Mouse (Mus musculus): ENCODE results near the gene Rasgef1a. TPM values are rescaled to one million over a fixed set of nuclear protein-coding genes. Genes with fewer than 3 reads are reported as not detected.

Gene Rasgef1a
- polyA plus RNA-seq, 1 experiment from 2014 or later = 0.10 TPM

DNA sequence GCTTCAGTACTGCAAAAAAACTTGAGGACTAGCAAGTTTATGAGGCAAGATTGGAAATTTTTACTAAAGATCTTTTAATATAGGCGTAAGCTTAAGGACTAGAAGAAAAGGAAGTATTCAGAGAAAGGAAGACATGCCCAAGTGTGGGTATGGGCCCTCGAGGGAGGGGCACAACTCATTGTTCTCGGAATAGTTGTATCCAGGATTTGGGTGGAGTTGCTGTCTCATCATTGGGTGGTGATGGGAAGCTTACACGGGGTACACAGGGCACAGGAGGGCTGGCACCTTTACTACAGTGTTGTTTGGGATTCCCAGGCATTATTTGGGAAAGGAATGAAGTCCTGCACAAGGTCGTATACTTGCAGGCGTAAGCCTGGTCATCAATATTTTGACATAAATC lies 24.4 kb downstream of the Rasgef1a start:
- no peaks in the 10 kb centered on the region for H3K36me3 ChIP-seq
- no peak overlapping the region for H3K27ac ChIP-seq
- WGBS = 71% methylated on average over 6 of the region's 6 CpGs
- H3K9me3 ChIP-seq = no peaks in the 10 kb centered on the region
- H3K4me2 ChIP-seq = no peak overlapping the region
- H3K4me3 ChIP-seq = no peak overlapping the region
- no peaks in the 10 kb centered on the region for H3K4me1 ChIP-seq
- H3K9ac ChIP-seq = no peak overlapping the region
- ATAC-seq (ENCODE audit: insufficient number of reproducible peaks, insufficient read depth, low FRiP score, low TSS enrichment, low read depth) = no peak
- no peaks in the 10 kb centered on the region for H3K27me3 ChIP-seq

DNA sequence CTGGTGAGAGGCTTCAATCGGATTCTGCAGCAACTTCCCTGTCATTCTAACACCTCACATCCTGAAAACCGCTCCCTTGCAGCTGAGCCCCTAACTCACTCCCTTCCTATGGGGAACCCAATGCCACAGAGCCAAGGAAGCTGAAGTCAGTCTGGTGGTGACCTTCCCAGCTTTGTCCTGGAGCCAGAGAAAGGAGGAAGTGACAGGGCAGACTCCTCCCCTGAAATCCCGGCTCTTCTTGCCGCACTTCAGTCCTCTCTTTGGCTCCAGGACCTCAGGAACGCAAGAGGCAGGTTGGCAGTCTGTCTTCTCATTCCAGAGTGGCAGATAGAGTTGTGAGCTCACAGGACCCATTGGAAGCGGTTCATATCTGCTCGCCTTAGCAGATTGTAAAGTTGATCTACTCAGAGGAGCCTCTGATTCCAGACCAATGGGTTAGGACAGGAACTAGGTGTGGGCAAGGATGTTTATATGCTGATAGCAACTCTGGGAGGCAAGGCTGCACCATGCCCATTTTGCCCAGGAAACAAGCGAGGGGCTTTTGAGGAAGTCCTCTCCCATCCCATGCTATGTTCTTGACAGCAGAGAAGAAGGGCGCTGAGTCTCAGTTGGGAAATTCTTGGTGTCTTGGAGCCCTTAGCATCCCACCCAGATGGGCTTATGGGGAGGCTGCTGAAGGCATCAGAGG lies 25.0 kb downstream of the Rasgef1a start:
- Histone ChIP-seq H3K9me3 (no peaks in the 10 kb centered on the region), H3K4me1 (no peaks in the 10 kb centered on the region), H3K4me2 (no peak overlapping the region), H3K4me3 (no peak overlapping the region), H3K9ac (no peak overlapping the region), H3K27me3 (no peaks in the 10 kb centered on the region), H3K27ac (no peak overlapping the region), H3K36me3 (no peaks in the 10 kb centered on the region)
- 77% methylated on average over 9 of the region's 9 CpGs for WGBS
- ATAC-seq (ENCODE audit: insufficient number of reproducible peaks, insufficient read depth, low FRiP score, low TSS enrichment, low read depth) = no peak

DNA sequence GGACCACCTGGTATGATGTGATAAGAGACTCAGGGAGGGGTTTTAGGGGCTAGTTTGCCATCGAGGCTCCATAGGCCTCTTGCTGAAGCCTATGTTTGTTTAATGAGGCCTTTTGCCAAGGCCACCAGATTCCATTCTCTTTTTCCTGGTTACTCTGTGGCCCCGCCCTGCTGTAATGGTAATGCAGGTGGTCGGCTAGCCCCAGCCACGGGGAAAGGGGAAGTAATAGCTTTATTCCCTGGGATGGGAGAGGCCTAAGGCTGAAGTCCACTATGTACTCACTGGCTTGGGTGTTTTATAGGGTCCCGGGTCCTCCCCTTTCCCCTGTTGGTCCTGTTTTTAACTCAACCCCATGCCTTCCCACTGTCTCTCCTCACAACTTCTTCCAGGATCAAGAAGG lies 25.6 kb downstream of the Rasgef1a start:
- Histone ChIP-seq H3K9me3 (no peaks in the 10 kb centered on the region), H3K4me3 (no peak overlapping the region), H3K27me3 (no peaks in the 10 kb centered on the region), H3K4me2 (no peak overlapping the region), H3K36me3 (no peaks in the 10 kb centered on the region), H3K27ac (no peak overlapping the region), H3K4me1 (no peaks in the 10 kb centered on the region), H3K9ac (no peak overlapping the region)
- ATAC-seq (ENCODE audit: insufficient number of reproducible peaks, insufficient read depth, low FRiP score, low TSS enrichment, low read depth) = no peak
- WGBS = 75% methylated on average over 5 of the region's 5 CpGs

DNA sequence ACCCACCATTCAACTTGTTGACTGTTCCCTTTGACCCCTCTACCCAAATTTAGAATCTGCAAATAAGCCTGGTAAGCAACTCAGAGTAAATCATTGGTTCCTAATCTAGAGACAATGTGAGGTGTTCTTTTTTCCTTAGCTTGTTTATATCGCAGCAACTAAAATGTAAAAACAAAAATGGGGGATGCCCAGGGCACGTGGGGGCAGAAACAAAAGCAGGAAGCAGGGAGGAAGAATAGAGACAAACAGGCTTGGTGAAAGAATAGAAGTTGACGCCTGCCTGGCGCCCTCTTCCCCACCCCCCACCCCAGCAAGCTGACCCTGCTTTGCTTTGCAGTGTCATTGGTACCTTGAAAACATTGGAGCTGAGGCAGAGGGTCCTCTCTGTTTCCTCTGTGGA lies 33.9 kb downstream of the Rasgef1a start:
- WGBS = 50% methylated on average over 4 of the region's 4 CpGs
- Histone ChIP-seq H3K4me2 (no peak overlapping the region), H3K4me1 (no peaks in the 10 kb centered on the region), H3K27me3 (no peaks in the 10 kb centered on the region), H3K4me3 (no peak overlapping the region), H3K27ac (no peak overlapping the region), H3K36me3 (no peaks in the 10 kb centered on the region), H3K9me3 (no peaks in the 10 kb centered on the region), H3K9ac (no peak overlapping the region)
- ATAC-seq (ENCODE audit: insufficient number of reproducible peaks, insufficient read depth, low FRiP score, low TSS enrichment, low read depth) = no peak

DNA sequence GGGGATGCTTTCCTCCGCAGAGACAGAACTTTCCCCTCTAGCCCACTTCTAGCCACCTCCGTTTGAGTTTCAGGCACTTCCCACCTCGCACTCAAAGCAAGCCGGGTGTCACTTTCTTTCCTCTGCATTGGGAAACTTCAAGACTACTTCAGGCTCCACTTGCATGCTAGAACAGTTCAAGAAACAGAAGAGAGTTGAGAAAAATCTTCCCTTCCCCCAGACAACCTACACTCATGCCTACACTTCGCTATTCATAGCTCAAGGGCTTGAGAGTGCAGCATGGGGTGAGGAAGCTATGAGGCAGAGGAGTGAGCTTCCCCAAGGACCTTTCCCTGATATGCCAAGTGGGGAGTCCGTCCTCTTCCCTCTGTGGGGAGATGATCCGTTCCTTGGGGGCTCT lies 34.7 kb downstream of the Rasgef1a start:
- Histone ChIP-seq H3K4me2 (no peak overlapping the region), H3K4me1 (no peaks in the 10 kb centered on the region), H3K9me3 (no peaks in the 10 kb centered on the region), H3K4me3 (no peak overlapping the region), H3K9ac (no peak overlapping the region), H3K27me3 (no peaks in the 10 kb centered on the region), H3K27ac (no peak overlapping the region), H3K36me3 (no peaks in the 10 kb centered on the region)
- 51% methylated on average over 7 of the region's 7 CpGs for WGBS
- no peak for ATAC-seq (ENCODE audit: insufficient number of reproducible peaks, insufficient read depth, low FRiP score, low TSS enrichment, low read depth)

DNA sequence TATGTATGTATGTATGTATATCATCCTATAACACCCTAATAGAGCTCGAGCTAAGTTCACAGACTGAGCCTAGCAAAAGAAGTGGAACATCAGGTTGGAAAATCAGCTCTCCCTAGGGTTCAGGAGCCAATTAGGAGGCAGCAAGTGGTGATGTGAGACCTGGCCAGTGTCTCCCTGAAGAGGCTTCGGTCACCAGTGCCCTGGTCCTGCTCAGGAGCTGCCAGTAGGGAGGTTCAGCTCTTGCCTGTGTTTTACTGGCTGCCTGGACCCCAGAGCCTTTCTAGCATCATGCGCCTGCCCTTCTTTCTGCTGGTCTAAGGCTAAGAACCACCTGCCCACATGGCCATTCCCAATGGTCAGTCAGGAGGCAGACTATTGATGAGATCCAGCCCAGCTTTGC lies 35.3 kb downstream of the Rasgef1a start:
- Histone ChIP-seq H3K9ac (no peak overlapping the region), H3K36me3 (no peaks in the 10 kb centered on the region), H3K4me2 (no peak overlapping the region), H3K27ac (no peak overlapping the region), H3K9me3 (no peaks in the 10 kb centered on the region), H3K4me1 (no peaks in the 10 kb centered on the region), H3K27me3 (no peaks in the 10 kb centered on the region), H3K4me3 (no peak overlapping the region)
- 84% methylated on average over 3 of the region's 3 CpGs for WGBS
- ATAC-seq (ENCODE audit: insufficient number of reproducible peaks, insufficient read depth, low FRiP score, low TSS enrichment, low read depth) = no peak

DNA sequence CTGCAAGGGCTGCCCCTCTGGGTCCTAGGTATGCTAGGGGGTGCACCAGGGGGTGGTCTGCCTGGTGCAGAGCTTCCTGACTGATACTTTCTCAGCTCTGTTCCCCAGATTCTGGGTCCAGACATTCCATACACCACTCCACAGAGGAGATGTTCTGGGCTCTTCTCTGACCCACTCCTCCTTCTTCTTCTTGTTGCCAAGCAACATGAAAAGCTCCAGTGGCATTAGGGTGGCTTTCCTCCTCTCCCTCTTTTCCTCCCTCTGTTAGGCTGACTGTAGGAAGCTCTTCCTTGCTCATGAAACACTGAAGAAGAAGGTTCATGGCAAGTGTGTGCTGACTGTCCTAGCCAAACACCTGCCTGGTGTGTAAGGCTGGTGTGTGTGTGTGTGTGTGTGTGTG lies 35.7 kb downstream of the Rasgef1a start:
- H3K9ac ChIP-seq = no peak overlapping the region
- no peaks in the 10 kb centered on the region for H3K4me1 ChIP-seq
- H3K36me3 ChIP-seq = no peaks in the 10 kb centered on the region
- H3K4me3 ChIP-seq = no peak overlapping the region
- no peak overlapping the region for H3K27ac ChIP-seq
- H3K4me2 ChIP-seq = no peak overlapping the region
- ATAC-seq (ENCODE audit: insufficient number of reproducible peaks, insufficient read depth, low FRiP score, low TSS enrichment, low read depth) = no peak
- H3K9me3 ChIP-seq = no peaks in the 10 kb centered on the region
- H3K27me3 ChIP-seq = no peaks in the 10 kb centered on the region

DNA sequence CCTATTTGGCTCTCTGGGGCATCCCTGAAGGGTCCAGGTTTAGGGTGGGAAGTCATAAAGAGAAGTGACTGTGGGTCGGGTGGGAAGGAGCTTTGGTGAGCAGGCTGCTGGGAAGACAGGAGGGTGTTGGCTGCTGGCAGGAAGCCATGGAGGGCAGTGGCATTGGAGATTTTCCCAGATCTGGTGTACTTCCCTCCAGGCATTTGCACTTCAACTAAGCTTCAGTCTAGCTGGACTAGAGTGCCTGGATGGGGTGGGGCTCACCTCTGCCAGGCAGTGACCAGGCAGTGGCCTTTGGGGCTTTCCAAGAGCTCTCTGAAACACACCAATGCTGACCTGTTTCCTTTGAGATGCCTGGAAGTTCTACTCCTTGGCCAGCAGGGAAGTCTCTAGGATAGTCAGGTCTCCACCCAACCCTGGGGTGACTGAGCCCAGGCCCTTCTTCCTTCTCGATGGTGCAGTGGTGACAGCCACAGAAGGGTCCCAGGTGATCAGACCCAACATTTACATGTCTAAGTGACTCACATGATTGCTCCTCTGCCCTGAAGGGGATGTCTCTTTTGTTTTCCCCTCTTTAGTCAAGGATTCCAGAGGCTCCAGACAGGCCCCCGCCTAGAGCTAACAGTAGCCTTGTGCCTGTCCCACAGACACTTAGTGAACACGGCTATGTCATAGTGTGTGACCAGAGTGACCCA lies 36.7 kb downstream of the Rasgef1a start:
- WGBS = 72% methylated on average over 4 of the region's 4 CpGs
- Histone ChIP-seq H3K27me3 (no peaks in the 10 kb centered on the region), H3K9ac (no peak overlapping the region)

DNA sequence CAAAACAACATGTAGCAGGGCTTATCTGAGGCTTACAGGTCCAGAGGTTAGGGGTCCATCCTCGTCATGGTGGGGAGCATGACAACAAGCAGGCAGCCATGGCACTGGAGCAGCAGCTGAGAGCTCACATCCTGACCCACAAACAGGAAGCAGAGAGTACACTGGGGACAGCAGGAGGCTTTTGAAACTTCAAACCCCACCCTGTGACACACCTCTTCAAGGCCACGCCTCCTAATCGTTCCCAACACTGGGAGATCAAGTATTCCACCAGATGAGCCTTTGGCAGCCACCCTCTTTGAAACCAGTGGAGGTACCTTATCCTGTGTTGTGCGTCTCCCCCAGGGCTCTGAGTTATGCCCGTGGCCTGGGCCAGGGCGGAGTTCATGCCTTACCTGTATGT lies 38.5 kb downstream of the Rasgef1a start:
- H3K27ac ChIP-seq = no peak overlapping the region
- no peaks in the 10 kb centered on the region for H3K4me1 ChIP-seq
- no peak overlapping the region for H3K9ac ChIP-seq
- no peaks in the 10 kb centered on the region for H3K9me3 ChIP-seq
- H3K4me3 ChIP-seq = no peak overlapping the region
- H3K27me3 ChIP-seq = no peaks in the 10 kb centered on the region
- ATAC-seq (ENCODE audit: insufficient number of reproducible peaks, insufficient read depth, low FRiP score, low TSS enrichment, low read depth) = no peak
- H3K4me2 ChIP-seq = no peak overlapping the region
- H3K36me3 ChIP-seq = no peaks in the 10 kb centered on the region
- 79% methylated on average over 6 of the region's 6 CpGs for WGBS

More for the DNA sequence above, 36.7 kb downstream of the Rasgef1a start:
- Histone ChIP-seq H3K36me3 (no peaks in the 10 kb centered on the region), H3K9me3 (no peaks in the 10 kb centered on the region), H3K4me2 (no peak overlapping the region), H3K4me3 (no peak overlapping the region), H3K4me1 (no peaks in the 10 kb centered on the region), H3K27ac (no peak overlapping the region)
- ATAC-seq (ENCODE audit: insufficient number of reproducible peaks, insufficient read depth, low FRiP score, low TSS enrichment, low read depth) = no peak

DNA sequence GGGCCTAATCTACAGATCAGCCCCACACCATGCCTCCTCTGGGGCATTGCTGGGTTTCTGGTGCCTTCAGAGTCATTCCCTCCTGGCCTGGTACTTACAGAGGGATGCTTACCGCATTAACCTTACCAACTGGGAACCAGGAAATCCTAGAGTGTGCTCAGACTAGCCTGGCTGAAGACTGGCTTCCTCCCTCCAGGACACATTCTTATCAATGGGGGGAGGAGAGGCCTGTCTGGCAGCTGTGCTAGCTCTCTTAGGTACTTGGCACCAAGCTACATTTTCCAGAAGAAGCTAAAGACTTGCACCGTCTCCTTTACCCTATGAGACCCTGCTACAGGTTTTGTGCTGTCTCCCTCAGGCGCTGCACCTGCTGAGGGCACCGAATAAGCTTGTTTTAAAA lies 40.2 kb downstream of the Rasgef1a start:
- Histone ChIP-seq H3K27ac (no peak overlapping the region), H3K4me2 (no peak overlapping the region), H3K9ac (no peak overlapping the region), H3K4me1 (no peaks in the 10 kb centered on the region), H3K27me3 (no peaks in the 10 kb centered on the region), H3K4me3 (no peak overlapping the region), H3K9me3 (no peaks in the 10 kb centered on the region), H3K36me3 (no peaks in the 10 kb centered on the region)
- 87% methylated on average over 4 of the region's 4 CpGs for WGBS
- ATAC-seq (ENCODE audit: insufficient number of reproducible peaks, insufficient read depth, low FRiP score, low TSS enrichment, low read depth) = no peak

DNA sequence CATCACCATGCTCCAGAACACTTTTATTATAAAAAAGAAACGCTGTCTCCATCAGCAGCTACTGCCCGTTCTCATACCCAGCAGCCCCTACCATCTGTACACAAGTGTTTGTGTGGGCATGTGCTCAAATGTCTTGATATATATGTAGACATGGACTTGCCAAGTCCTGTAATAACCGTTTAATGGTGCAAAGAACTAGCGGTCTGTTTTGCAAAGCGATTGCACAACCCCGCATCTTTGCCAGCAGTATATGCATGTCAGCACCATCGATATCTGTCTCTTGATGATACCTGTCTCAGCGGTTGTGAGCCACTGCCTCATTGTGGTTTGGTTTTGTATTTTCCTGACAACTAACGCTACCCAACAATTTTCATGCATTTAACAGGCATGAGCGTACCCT lies 44.0 kb downstream of the Rasgef1a start:
- no peaks in the 10 kb centered on the region for H3K36me3 ChIP-seq
- no peaks in the 10 kb centered on the region for H3K4me1 ChIP-seq
- WGBS = 89% methylated on average over 10 of the region's 10 CpGs
- no peak for ATAC-seq (ENCODE audit: insufficient number of reproducible peaks, insufficient read depth, low FRiP score, low TSS enrichment, low read depth)
- no peaks in the 10 kb centered on the region for H3K27me3 ChIP-seq
- H3K4me2 ChIP-seq = no peak overlapping the region
- no peak overlapping the region for H3K4me3 ChIP-seq
- no peak overlapping the region for H3K9ac ChIP-seq
- H3K27ac ChIP-seq = no peak overlapping the region
- no peaks in the 10 kb centered on the region for H3K9me3 ChIP-seq

DNA sequence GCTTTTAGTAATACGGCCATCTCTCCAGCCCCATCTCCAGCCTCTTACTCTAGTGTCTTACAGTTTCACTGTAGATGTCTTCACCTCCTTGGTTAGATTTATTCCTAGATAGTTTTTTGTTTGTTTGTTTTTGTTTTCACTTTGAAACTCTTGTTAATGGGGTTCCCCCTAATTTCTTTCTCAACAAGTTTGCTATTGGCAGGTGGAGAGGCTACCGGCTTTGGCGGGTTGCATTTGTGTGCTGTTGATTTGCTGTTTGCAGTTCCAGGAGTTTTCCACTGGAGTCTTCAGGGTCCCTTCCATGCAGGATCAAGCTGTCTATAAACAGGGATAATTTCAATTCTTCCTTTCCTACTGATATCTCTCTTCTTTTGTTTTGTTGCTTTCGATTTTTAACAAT lies 50.0 kb downstream of the Rasgef1a start:
- Histone ChIP-seq H3K4me2 (no peak overlapping the region), H3K27me3 (peaks cover 27% of the 10 kb centered on the region), H3K4me3 (no peak overlapping the region), H3K36me3 (no peaks in the 10 kb centered on the region), H3K9ac (no peak overlapping the region), H3K27ac (no peak overlapping the region), H3K4me1 (peaks cover 13% of the 10 kb centered on the region), H3K9me3 (no peaks in the 10 kb centered on the region)
- 92% methylated on average over 4 of the region's 4 CpGs for WGBS
- ATAC-seq (ENCODE audit: insufficient number of reproducible peaks, insufficient read depth, low FRiP score, low TSS enrichment, low read depth) = no peak
